11 mouse cellular contexts compared by ENCODE assay signal in genomic region chr1:179146730-179147167, GRCm38 (mm10).
A peak's percentile ranks its signal among the peaks of the same experiment; 100 is the strongest.
DNase-seq lines count a peak whose midpoint lies in the region; ATAC-seq and TF ChIP-seq lines count a peak whose summit lies in the region.
"Had no signal": no experiment of that assay in that cellular context is flagged by ENCODE, and none has a peak within 500 bp of the region (broad histone marks: within the 10 kb centered on the region; RNA-seq: fewer than 3 reads in every experiment).

No protein-coding gene starts in this region.

- no peak overlapping the region for H3K9ac ChIP-seq in liver, adult 2 months (ENCODE audit: low read depth, low read length)
- H3K9ac ChIP-seq in liver, postnatal 0 days (replicated peaks) = no peak overlapping the region
- no peak overlapping the region for H3K9ac ChIP-seq in embryonic facial prominence, embryonic 14.5 days (ENCODE audit: low read depth, low read length)
- no peak overlapping the region for H3K9ac ChIP-seq in stomach, embryonic 14.5 days (replicated peaks; ENCODE audit: low read depth, low read length)
- H3K9ac ChIP-seq: lung, embryonic 15.5 days had no signal

- WGBS in liver, adult 2 months = 68% methylated on average over 9 of the region's 9 CpGs
- 78% methylated on average over 9 of the region's 9 CpGs for WGBS in liver, postnatal 0 days (ENCODE audit: insufficient replicate concordance)
- 19% methylated on average over 9 of the region's 9 CpGs for WGBS in embryonic facial prominence, embryonic 14.5 days
- 45% methylated on average over 9 of the region's 9 CpGs for WGBS in kidney, adult 2 months
- 46% methylated on average over 9 of the region's 9 CpGs for WGBS in stomach, embryonic 14.5 days

- DNase-seq in liver, adult 2 months (ENCODE audit: extremely low read depth, low read depth, low spot score) = peak; percentile 7
- no peak for DNase-seq in liver, postnatal 0 days
- DNase-seq in embryonic facial prominence, embryonic 14.5 days (ENCODE audit: low spot score) = peak; percentile 80
- DNase-seq in kidney, adult 2 months = peak; percentile 83
- DNase-seq in cerebellum, adult 11-12 months = no peak
- DNase-seq in left cerebral cortex, adult 9 months (ENCODE audit: low spot score in 2 of 2) = no peak
- no peak for DNase-seq in thymus, postnatal 14 days
- DNase-seq: layer of hippocampus, postnatal 36 days had no signal

- no peaks in the 10 kb centered on the region for H3K27me3 ChIP-seq in liver, adult 2 months (ENCODE audit: control insufficient read depth, insufficient read depth, low read length)
- H3K27me3 ChIP-seq in liver, postnatal 0 days (ENCODE audit: insufficient read depth, low read length) = no peaks in the 10 kb centered on the region
- no peaks in the 10 kb centered on the region for H3K27me3 ChIP-seq in embryonic facial prominence, embryonic 14.5 days (replicated peaks; ENCODE audit: control insufficient read depth, insufficient read depth, low read length)
- H3K27me3 ChIP-seq in kidney, adult 2 months (replicated peaks; ENCODE audit: control insufficient read depth, insufficient read depth, low read length) = no peaks in the 10 kb centered on the region
- no peaks in the 10 kb centered on the region for H3K27me3 ChIP-seq in stomach, embryonic 14.5 days (ENCODE audit: control insufficient read depth, insufficient read depth, low read length)
- H3K27me3 ChIP-seq: lung, embryonic 15.5 days had no signal

- no peak overlapping the region for H3K4me3 ChIP-seq in liver, adult 2 months (ENCODE audit: insufficient read depth, low read depth, low read length)
- no peak overlapping the region for H3K4me3 ChIP-seq in liver, postnatal 0 days (ENCODE audit: low read depth, low read length)
- no peak overlapping the region for H3K4me3 ChIP-seq in embryonic facial prominence, embryonic 14.5 days (ENCODE audit: low read depth, low read length)
- H3K4me3 ChIP-seq in kidney, adult 2 months (ENCODE audit: insufficient read depth, low read depth, low read length) = no peak overlapping the region
- no peak overlapping the region for H3K4me3 ChIP-seq in stomach, embryonic 14.5 days (ENCODE audit: low read depth, low read length)
- H3K4me3 ChIP-seq: lung, embryonic 15.5 days had no signal

- no peak for TF ChIP-seq POLR2A in liver, adult 2 months (IDR thresholded peaks at IDR 0.05; ENCODE audit: extremely low read depth, insufficient read depth, low read length)
- no peak for TF ChIP-seq POLR2A in kidney, adult 2 months (IDR thresholded peaks at IDR 0.05; ENCODE audit: low read depth, low read length)

- no peak overlapping the region for H3K4me2 ChIP-seq in liver, postnatal 0 days (ENCODE audit: low read depth, low read length)
- peak overlapping the region; percentile 17; the same call in 1 of the 2 replicates for H3K4me2 ChIP-seq in embryonic facial prominence, embryonic 14.5 days (ENCODE audit: low read depth, low read length)
- H3K4me2 ChIP-seq in stomach, embryonic 14.5 days (replicated peaks; ENCODE audit: low read depth, low read length) = no peak overlapping the region
- H3K4me2 ChIP-seq: lung, embryonic 15.5 days had no signal

- H3K9me3 ChIP-seq in liver, postnatal 0 days (ENCODE audit: low read length) = no peaks in the 10 kb centered on the region
- H3K9me3 ChIP-seq in embryonic facial prominence, embryonic 14.5 days (ENCODE audit: control insufficient read depth, low read length) = no peaks in the 10 kb centered on the region
- H3K9me3 ChIP-seq in stomach, embryonic 14.5 days (ENCODE audit: control insufficient read depth, low read depth, low read length) = no peaks in the 10 kb centered on the region
- H3K9me3 ChIP-seq: lung, embryonic 15.5 days had no signal

- no peak for ATAC-seq in liver, postnatal 0 days
- peak; percentile 54 for ATAC-seq in embryonic facial prominence, embryonic 14.5 days (ENCODE audit: low read depth)
- ATAC-seq in stomach, embryonic 14.5 days (ENCODE audit: insufficient number of reproducible peaks, insufficient read depth, low FRiP score, low read depth) = no peak
- ATAC-seq: midbrain, embryonic 16.5 days had no signal

- TF ChIP-seq EP300 in liver, postnatal 0 days (IDR thresholded peaks at IDR 0.05; ENCODE audit: low read depth) = no peak

- no peak for TF ChIP-seq CTCF in liver, adult 2 months (IDR thresholded peaks at IDR 0.05; ENCODE audit: low read depth, low read length)
- no peak for TF ChIP-seq CTCF in liver, postnatal 0 days (IDR thresholded peaks at IDR 0.05; ENCODE audit: low read depth)
- TF ChIP-seq CTCF in kidney, adult 2 months (conservative IDR thresholded peaks at IDR 0.05; ENCODE audit: insufficient read depth, insufficient read length, low read depth, low read length) = no peak

- no peaks in the 10 kb centered on the region for H3K4me1 ChIP-seq in liver, adult 2 months (ENCODE audit: control insufficient read depth, insufficient read depth, low read length)
- no peaks in the 10 kb centered on the region for H3K4me1 ChIP-seq in liver, postnatal 0 days (ENCODE audit: insufficient read depth)
- H3K4me1 ChIP-seq in embryonic facial prominence, embryonic 14.5 days (ENCODE audit: control insufficient read depth, insufficient read depth, low read length) = peaks cover 45% of the 10 kb centered on the region
- no peaks in the 10 kb centered on the region for H3K4me1 ChIP-seq in kidney, adult 2 months (ENCODE audit: control insufficient read depth, insufficient read depth, low read length)
- peaks cover 18% of the 10 kb centered on the region for H3K4me1 ChIP-seq in stomach, embryonic 14.5 days (ENCODE audit: control insufficient read depth, insufficient read depth, low read length)
- H3K4me1 ChIP-seq: lung, embryonic 15.5 days had no signal

- no peaks in the 10 kb centered on the region for H3K36me3 ChIP-seq in liver, adult 2 months (ENCODE audit: control insufficient read depth, insufficient read depth, low read length)
- no peaks in the 10 kb centered on the region for H3K36me3 ChIP-seq in liver, postnatal 0 days (replicated peaks; ENCODE audit: insufficient read depth, low read length)
- no peaks in the 10 kb centered on the region for H3K36me3 ChIP-seq in embryonic facial prominence, embryonic 14.5 days (ENCODE audit: control insufficient read depth, insufficient read depth, low read length)
- H3K36me3 ChIP-seq in kidney, adult 2 months (ENCODE audit: control insufficient read depth, insufficient read depth, low read length) = no peaks in the 10 kb centered on the region
- no peaks in the 10 kb centered on the region for H3K36me3 ChIP-seq in stomach, embryonic 14.5 days (ENCODE audit: control insufficient read depth, insufficient read depth, low read length)
- H3K36me3 ChIP-seq: lung, embryonic 15.5 days had no signal

- no peaks in the 10 kb centered on the region for H3K79me2 ChIP-seq in liver, adult 2 months (ENCODE audit: control insufficient read depth, insufficient read depth, low read length)

- no peak overlapping the region for H3K27ac ChIP-seq in liver, adult 2 months (replicated peaks; ENCODE audit: insufficient read depth, low read depth, low read length)
- no peak overlapping the region for H3K27ac ChIP-seq in liver, postnatal 0 days (ENCODE audit: low read depth)
- H3K27ac ChIP-seq in embryonic facial prominence, embryonic 14.5 days (replicated peaks; ENCODE audit: low read depth, low read length) = peak overlapping the region; percentile 67
- no peak overlapping the region for H3K27ac ChIP-seq in kidney, adult 2 months (ENCODE audit: insufficient read depth, low read depth, low read length)
- H3K27ac ChIP-seq in stomach, embryonic 14.5 days (ENCODE audit: low read length) = peak overlapping the region; percentile 56; the same call in 1 of the 2 replicates
- H3K27ac ChIP-seq: lung, embryonic 15.5 days had no signal

Comparison
In these comparisons a context has a peak if more than half of its experiments do, and no peak if none do; other contexts are left out.
1. DNase-seq: peak in liver, adult 2 months (single experiment), embryonic facial prominence, embryonic 14.5 days (single experiment) and kidney, adult 2 months (single experiment); none in liver, postnatal 0 days (single experiment), cerebellum, adult 11-12 months (single experiment), left cerebral cortex, adult 9 months (0 of 2) and thymus, postnatal 14 days (single experiment).
2. H3K27ac ChIP-seq: peak in embryonic facial prominence, embryonic 14.5 days (single experiment) and stomach, embryonic 14.5 days (single experiment); none in liver, adult 2 months (single experiment), liver, postnatal 0 days (single experiment) and kidney, adult 2 months (single experiment).